Mouse (Mus musculus) skeletal muscle tissue, postnatal 0 days (tissue): ENCODE data around the gene Rnf169. TPM values are rescaled to one million over a fixed set of nuclear protein-coding genes. Genes with fewer than 3 reads are reported as not detected.

Experiments
- polyA plus RNA-seq: library from polyadenylated mRNA; unstranded; fragments of >200 nt; fragmentation: Nextera tagmentation; extraction: Ambion mirVana; gene quantifications from 2 replicates; pipeline ENCODE4 v1.2.1, GENCODE M21; 2015

The Rnf169 gene
- 2.0 TPM in 2 replicates for polyA plus RNA-seq

DNA sequence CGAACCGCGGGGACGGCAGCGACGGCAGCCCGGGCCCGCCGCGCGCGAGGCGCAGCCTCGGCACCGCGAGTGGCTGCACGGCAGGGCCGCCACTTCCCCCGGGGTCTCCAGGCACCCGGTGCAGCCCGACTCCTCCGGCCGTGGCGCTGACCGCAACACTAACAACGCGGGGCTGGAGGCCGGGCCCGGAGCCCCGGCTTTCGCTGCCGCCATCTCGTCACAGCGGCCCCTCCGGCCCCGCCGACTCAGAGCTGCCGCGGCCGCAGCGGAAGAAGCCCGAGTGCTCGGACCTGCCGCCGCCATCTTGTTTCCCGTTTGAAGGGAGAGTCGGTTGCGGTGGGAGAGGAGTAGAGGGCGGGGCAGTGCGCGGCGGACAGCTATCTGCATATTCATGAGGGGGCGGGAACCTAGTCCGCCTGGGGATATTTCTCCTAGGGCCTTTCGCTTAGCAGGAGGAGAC is at the start of gene Rnf169:
Gene Rnf169, minus strand, starts transcription at position 317 of the 460 bp plus-strand sequence.

DNA sequence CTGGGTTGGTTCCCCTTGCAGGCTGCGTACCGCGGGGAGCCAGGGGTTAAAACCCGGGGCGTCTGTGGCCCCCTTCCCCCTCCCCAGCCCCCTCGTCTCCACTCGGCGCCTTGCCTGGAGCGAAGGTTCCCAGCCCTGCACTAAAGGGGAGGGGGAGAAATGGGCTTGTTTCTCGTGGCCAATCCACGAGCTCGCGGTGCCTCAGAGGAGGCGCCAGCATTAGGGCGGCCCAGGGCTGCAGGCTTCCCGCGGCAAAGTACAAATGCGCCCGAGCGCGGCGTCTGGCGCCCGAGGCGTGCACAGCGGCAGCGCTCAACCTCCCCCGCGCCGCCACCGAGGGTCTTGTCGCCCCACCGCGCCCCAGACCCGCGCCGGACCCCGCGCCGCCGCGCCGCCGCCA is 25.5 kb upstream of the Rnf169 start, which contains the start of gene Chrdl2:
Gene Chrdl2, plus strand, starts transcription at position 383 of the 400 bp plus-strand sequence.

Other genes with a start within 250 kb of the Rnf169 start
- not detected in 2 replicates for gene Olfr521, start 216.9 kb downstream of the Rnf169 start, polyA plus RNA-seq
- gene Neu3, start 152.0 kb downstream of the Rnf169 start, polyA plus RNA-seq, result 1.5 and 1.6 TPM in 2 replicates
- 0.56 and 0.87 TPM in 2 replicates for gene Xrra1, start 121.3 kb downstream of the Rnf169 start, polyA plus RNA-seq
- gene Spcs2, start 117.0 kb downstream of the Rnf169 start, polyA plus RNA-seq, result 154 and 170 TPM in 2 replicates
- gene Chrdl2, start 25.7 kb upstream of the Rnf169 start, polyA plus RNA-seq, result 2.3 and 2.5 TPM in 2 replicates
- 12.2 and 15.3 TPM in 2 replicates for gene Pold3, start 141.1 kb upstream of the Rnf169 start, polyA plus RNA-seq
- gene Lipt2, start 178.8 kb upstream of the Rnf169 start, polyA plus RNA-seq, result 12.9 and 15.0 TPM in 2 replicates
- gene Kcne3, start 196.1 kb upstream of the Rnf169 start, polyA plus RNA-seq, result 2.9 and 4.5 TPM in 2 replicates
- 0.96 and 1.6 TPM in 2 replicates for gene Pgm2l1, start 246.9 kb upstream of the Rnf169 start, polyA plus RNA-seq